Mouse (Mus musculus): ENCODE measurements around the gene Lmntd2. TPM values are rescaled to one million over a fixed set of nuclear protein-coding genes. Genes with fewer than 3 reads are reported as not detected.

Gene Lmntd2
- polyA plus RNA-seq, 2 experiments, result 0.95 to 6.6 TPM

DNA sequence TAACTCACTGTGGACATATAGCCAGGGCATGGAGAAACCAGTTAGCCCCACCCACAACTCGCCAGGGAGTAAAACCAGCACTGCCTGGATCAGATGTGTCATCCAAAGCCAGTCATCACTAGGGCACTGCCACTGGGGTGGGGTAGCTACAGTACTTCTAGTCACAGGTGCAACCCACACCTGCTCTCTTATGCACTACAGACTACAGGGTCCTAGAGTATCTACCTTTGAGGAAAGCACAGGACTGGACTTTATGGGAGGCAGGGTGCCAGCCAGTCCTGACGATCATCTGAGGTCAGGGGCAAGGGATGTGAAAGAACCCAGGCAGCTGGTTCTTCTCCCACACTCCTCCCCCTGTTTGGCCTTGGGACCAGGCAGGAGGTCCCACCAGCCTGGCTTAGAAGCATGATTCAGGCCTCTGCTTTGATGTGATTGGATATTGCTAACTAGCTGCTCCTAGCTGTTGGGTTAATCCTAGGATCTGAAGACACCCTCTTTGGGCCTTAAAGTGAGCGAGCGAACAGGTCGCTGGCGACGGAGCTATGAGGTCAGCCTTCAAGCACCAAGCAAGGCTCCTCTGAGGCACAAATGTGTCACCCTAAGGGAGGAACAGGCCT is 45.9 kb downstream of the Lmntd2 start:
- H3K36me3 ChIP-seq (ENCODE audit: control insufficient read depth, insufficient read depth, low read length), result peaks cover 30% of the 10 kb centered on the region
- peak overlapping the region; percentile 50 for H3K4me3 ChIP-seq (replicated peaks; ENCODE audit: low read length)
- H3K4me2 ChIP-seq (replicated peaks; ENCODE audit: low read depth, low read length, severe bottlenecking), result peak overlapping the region; percentile 74
- no peaks in the 10 kb centered on the region for H3K27me3 ChIP-seq (ENCODE audit: control insufficient read depth, insufficient read depth, low read length)
- DNase-seq (ENCODE audit: low spot score) (no peak), ATAC-seq (ENCODE audit: low FRiP score, low read depth) (no peak)
- peaks cover 12% of the 10 kb centered on the region for H3K4me1 ChIP-seq (ENCODE audit: control insufficient read depth, insufficient read depth, low read length)
- TF ChIP-seq POLR2A (IDR thresholded peaks at IDR 0.05; ENCODE audit: borderline replicate concordance, extremely low read depth, insufficient read depth, insufficient read length), result no peak
- H3K9ac ChIP-seq (ENCODE audit: low read depth, low read length, severe bottlenecking), result peak overlapping the region; percentile 74
- no peaks in the 10 kb centered on the region for H3K9me3 ChIP-seq (ENCODE audit: control insufficient read depth, low read length)
- H3K27ac ChIP-seq (replicated peaks; ENCODE audit: low read depth, low read length), result peak overlapping the region; percentile 55
- 16% methylated on average over 7 of the region's 7 CpGs for WGBS

DNA sequence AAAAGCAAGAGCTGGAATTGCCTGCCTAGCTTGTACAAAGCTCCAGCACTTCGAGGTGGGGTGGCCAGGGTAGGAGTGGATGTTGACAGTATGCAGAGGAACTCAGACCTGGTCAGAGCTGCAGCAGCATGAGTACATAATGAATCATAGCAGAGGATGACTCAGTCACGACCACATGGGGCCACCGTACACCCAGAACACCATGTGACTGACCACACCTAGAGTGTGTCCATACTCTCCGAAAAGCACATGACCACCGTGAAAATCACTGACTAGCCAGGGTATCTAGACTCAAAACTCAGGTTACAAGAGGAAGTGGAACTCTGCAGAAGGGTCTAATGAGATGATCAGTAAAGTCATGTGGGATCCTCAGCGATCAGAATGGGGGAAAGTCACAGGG is 49.0 kb downstream of the Lmntd2 start:
- H3K27ac ChIP-seq (replicated peaks; ENCODE audit: low read depth, low read length), result no peak overlapping the region
- no peaks in the 10 kb centered on the region for H3K9me3 ChIP-seq (ENCODE audit: control insufficient read depth, low read length)
- WGBS, result 81% methylated on average over 6 of the region's 6 CpGs
- H3K36me3 ChIP-seq (ENCODE audit: control insufficient read depth, insufficient read depth, low read length), result peaks cover 61% of the 10 kb centered on the region
- no peak overlapping the region for H3K4me2 ChIP-seq (replicated peaks; ENCODE audit: low read depth, low read length, severe bottlenecking)
- no peaks in the 10 kb centered on the region for H3K27me3 ChIP-seq (ENCODE audit: control insufficient read depth, insufficient read depth, low read length)
- no peak overlapping the region for H3K9ac ChIP-seq (ENCODE audit: low read depth, low read length, severe bottlenecking)
- no peak overlapping the region for H3K4me3 ChIP-seq (replicated peaks; ENCODE audit: low read length)
- no peak for ATAC-seq (ENCODE audit: low FRiP score, low read depth)
- H3K4me1 ChIP-seq (ENCODE audit: control insufficient read depth, insufficient read depth, low read length), result peaks cover 10% of the 10 kb centered on the region
- TF ChIP-seq POLR2A (IDR thresholded peaks at IDR 0.05; ENCODE audit: borderline replicate concordance, extremely low read depth, insufficient read depth, insufficient read length), result no peak
- DNase-seq (ENCODE audit: low spot score), result no peak

DNA sequence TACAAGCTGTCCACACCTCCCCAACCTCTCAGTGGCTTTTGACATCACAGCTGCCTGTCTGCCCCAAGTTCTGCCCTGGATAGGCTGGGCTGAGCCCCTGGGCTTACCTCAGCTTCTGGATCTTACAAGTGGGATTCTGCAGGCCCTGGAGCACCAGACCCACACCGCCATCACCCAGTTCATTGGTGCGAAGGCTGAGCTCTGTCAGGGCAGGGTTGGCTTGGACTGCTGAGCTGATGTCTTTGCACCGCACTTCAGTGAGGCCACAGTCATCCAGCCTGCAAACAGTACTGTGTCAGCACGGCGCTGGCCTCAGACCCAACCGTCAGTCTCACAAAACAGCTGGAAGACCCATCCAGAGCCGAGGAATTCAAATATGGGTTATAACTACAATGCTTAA is 49.5 kb downstream of the Lmntd2 start:
- Histone ChIP-seq H3K9ac (ENCODE audit: low read depth, low read length, severe bottlenecking) (no peak overlapping the region), H3K9me3 (ENCODE audit: control insufficient read depth, low read length) (no peaks in the 10 kb centered on the region), H3K4me2 (replicated peaks; ENCODE audit: low read depth, low read length, severe bottlenecking) (no peak overlapping the region), H3K27ac (replicated peaks; ENCODE audit: low read depth, low read length) (no peak overlapping the region), H3K4me3 (replicated peaks; ENCODE audit: low read length) (no peak overlapping the region), H3K36me3 (ENCODE audit: control insufficient read depth, insufficient read depth, low read length) (peaks cover 65% of the 10 kb centered on the region), H3K27me3 (ENCODE audit: control insufficient read depth, insufficient read depth, low read length) (no peaks in the 10 kb centered on the region), H3K4me1 (ENCODE audit: control insufficient read depth, insufficient read depth, low read length) (peaks cover 10% of the 10 kb centered on the region)
- 94% methylated on average over 7 of the region's 7 CpGs for WGBS
- no peak for ATAC-seq (ENCODE audit: low FRiP score, low read depth)
- TF ChIP-seq POLR2A (IDR thresholded peaks at IDR 0.05; ENCODE audit: borderline replicate concordance, extremely low read depth, insufficient read depth, insufficient read length), result no peak
- no peak for DNase-seq (ENCODE audit: low spot score)

MicroRNAs encoded within 50 kb of the gene (microRNA counts, 519-probe panel; counts per million panel counts)
- microRNA mmu-miR-210, result 3,712 counts per million, percentile 75 among the panel's probes with 10 or more counts

Small RNA genes within 50 kb of the gene (microRNA-seq; reads per million reads assigned to microRNA genes)
- gene Mir210, result 809 reads per million, percentile 70 among the genes with 10 or more reads in this experiment

Other genes with a start within 250 kb of the Lmntd2 start
- 68.1 and 115 TPM in 2 replicates for gene Ifitm1, start 246.9 kb downstream of the Lmntd2 start, polyA plus RNA-seq (2012; rRNA removed)
- gene Ifitm1, start 246.9 kb downstream of the Lmntd2 start, polyA plus RNA-seq (2014; fragmentation: Nextera tagmentation; extraction: Ambion mirVana), result 55.4 and 66.7 TPM in 2 replicates
- 85.6 and 91.3 TPM in 2 replicates for gene Ifitm3, start 203.3 kb downstream of the Lmntd2 start, polyA plus RNA-seq (2012; rRNA removed)
- gene Ifitm3, start 203.3 kb downstream of the Lmntd2 start, polyA plus RNA-seq (2014; fragmentation: Nextera tagmentation; extraction: Ambion mirVana), result 184 and 201 TPM in 2 replicates
- gene Ifitm6, start 196.2 kb downstream of the Lmntd2 start, polyA plus RNA-seq (2012; rRNA removed), result 1.3 and 1.8 TPM in 2 replicates
- gene Ifitm6, start 196.2 kb downstream of the Lmntd2 start, polyA plus RNA-seq (2014; fragmentation: Nextera tagmentation; extraction: Ambion mirVana), result 1.2 and 1.7 TPM in 2 replicates
- gene Gm17387, start 184.9 kb downstream of the Lmntd2 start, polyA plus RNA-seq (2012; rRNA removed), result not detected in 2 replicates
- not detected in 2 replicates for gene Gm17387, start 184.9 kb downstream of the Lmntd2 start, polyA plus RNA-seq (2014; fragmentation: Nextera tagmentation; extraction: Ambion mirVana)
- gene B4galnt4, start 153.0 kb downstream of the Lmntd2 start, polyA plus RNA-seq (2012; rRNA removed), result 46.5 and 53.7 TPM in 2 replicates
- gene B4galnt4, start 153.0 kb downstream of the Lmntd2 start, polyA plus RNA-seq (2014; fragmentation: Nextera tagmentation; extraction: Ambion mirVana), result 12.3 and 17.1 TPM in 2 replicates
- 37.6 and 38.8 TPM in 2 replicates for gene Pkp3, start 135.9 kb downstream of the Lmntd2 start, polyA plus RNA-seq (2012; rRNA removed)
- gene Pkp3, start 135.9 kb downstream of the Lmntd2 start, polyA plus RNA-seq (2014; fragmentation: Nextera tagmentation; extraction: Ambion mirVana), result 62.4 and 65.9 TPM in 2 replicates
- 2.5 and 3.1 TPM in 2 replicates for gene Sigirr, start 113.5 kb downstream of the Lmntd2 start, polyA plus RNA-seq (2012; rRNA removed)
- gene Sigirr, start 113.5 kb downstream of the Lmntd2 start, polyA plus RNA-seq (2014; fragmentation: Nextera tagmentation; extraction: Ambion mirVana), result 2.7 and 4.0 TPM in 2 replicates
- 6.3 and 8.0 TPM in 2 replicates for gene Ano9, start 96.3 kb downstream of the Lmntd2 start, polyA plus RNA-seq (2012; rRNA removed)
- 3.6 and 4.3 TPM in 2 replicates for gene Ano9, start 96.3 kb downstream of the Lmntd2 start, polyA plus RNA-seq (2014; fragmentation: Nextera tagmentation; extraction: Ambion mirVana)
- gene Ptdss2, start 91.7 kb downstream of the Lmntd2 start, polyA plus RNA-seq (2012; rRNA removed), result 49.2 and 61.0 TPM in 2 replicates
- gene Ptdss2, start 91.7 kb downstream of the Lmntd2 start, polyA plus RNA-seq (2014; fragmentation: Nextera tagmentation; extraction: Ambion mirVana), result 67.8 and 68.6 TPM in 2 replicates
- 92.3 and 105 TPM in 2 replicates for gene Rnh1, start 41.2 kb downstream of the Lmntd2 start, polyA plus RNA-seq (2012; rRNA removed)
- 190 and 216 TPM in 2 replicates for gene Rnh1, start 41.2 kb downstream of the Lmntd2 start, polyA plus RNA-seq (2014; fragmentation: Nextera tagmentation; extraction: Ambion mirVana)
- 111 and 112 TPM in 2 replicates for gene Hras, start 20.1 kb downstream of the Lmntd2 start, polyA plus RNA-seq (2012; rRNA removed)
- 136 and 143 TPM in 2 replicates for gene Hras, start 20.1 kb downstream of the Lmntd2 start, polyA plus RNA-seq (2014; fragmentation: Nextera tagmentation; extraction: Ambion mirVana)
- gene Lrrc56, start 19.9 kb downstream of the Lmntd2 start, polyA plus RNA-seq (2012; rRNA removed), result 14.8 and 17.8 TPM in 2 replicates
- 5.8 and 8.3 TPM in 2 replicates for gene Lrrc56, start 19.9 kb downstream of the Lmntd2 start, polyA plus RNA-seq (2014; fragmentation: Nextera tagmentation; extraction: Ambion mirVana)
- gene Rassf7, start 1.8 kb upstream of the Lmntd2 start, polyA plus RNA-seq (2012; rRNA removed), result 40.0 and 44.8 TPM in 2 replicates
- 30.9 and 31.7 TPM in 2 replicates for gene Rassf7, start 1.8 kb upstream of the Lmntd2 start, polyA plus RNA-seq (2014; fragmentation: Nextera tagmentation; extraction: Ambion mirVana)
- gene Phrf1, start 14.7 kb upstream of the Lmntd2 start, polyA plus RNA-seq (2012; rRNA removed), result 37.6 and 42.6 TPM in 2 replicates
- 65.9 and 72.7 TPM in 2 replicates for gene Phrf1, start 14.7 kb upstream of the Lmntd2 start, polyA plus RNA-seq (2014; fragmentation: Nextera tagmentation; extraction: Ambion mirVana)
- gene Irf7, start 52.4 kb upstream of the Lmntd2 start, polyA plus RNA-seq (2012; rRNA removed), result 3.2 and 4.6 TPM in 2 replicates
- gene Irf7, start 52.4 kb upstream of the Lmntd2 start, polyA plus RNA-seq (2014; fragmentation: Nextera tagmentation; extraction: Ambion mirVana), result 2.1 TPM in 2 replicates
- gene Cdhr5, start 62.7 kb upstream of the Lmntd2 start, polyA plus RNA-seq (2012; rRNA removed), result 0.29 and 0.35 TPM in 2 replicates
- gene Cdhr5, start 62.7 kb upstream of the Lmntd2 start, polyA plus RNA-seq (2014; fragmentation: Nextera tagmentation; extraction: Ambion mirVana), result 0.18 and 0.43 TPM in 2 replicates
- gene Sct, start 65.1 kb upstream of the Lmntd2 start, polyA plus RNA-seq (2012; rRNA removed), result 17.5 and 17.6 TPM in 2 replicates
- gene Sct, start 65.1 kb upstream of the Lmntd2 start, polyA plus RNA-seq (2014; fragmentation: Nextera tagmentation; extraction: Ambion mirVana), result 14.2 and 17.3 TPM in 2 replicates
- gene Drd4, start 77.9 kb upstream of the Lmntd2 start, polyA plus RNA-seq (2012; rRNA removed), result 3.1 and 4.0 TPM in 2 replicates
- 1.5 and 2.0 TPM in 2 replicates for gene Drd4, start 77.9 kb upstream of the Lmntd2 start, polyA plus RNA-seq (2014; fragmentation: Nextera tagmentation; extraction: Ambion mirVana)
- 47.0 TPM in 2 replicates for gene Deaf1, start 113.6 kb upstream of the Lmntd2 start, polyA plus RNA-seq (2012; rRNA removed)
- gene Deaf1, start 113.6 kb upstream of the Lmntd2 start, polyA plus RNA-seq (2014; fragmentation: Nextera tagmentation; extraction: Ambion mirVana), result 82.6 and 89.1 TPM in 2 replicates
- 55.6 and 59.5 TPM in 2 replicates for gene Tmem80, start 113.7 kb upstream of the Lmntd2 start, polyA plus RNA-seq (2012; rRNA removed)
- gene Tmem80, start 113.7 kb upstream of the Lmntd2 start, polyA plus RNA-seq (2014; fragmentation: Nextera tagmentation; extraction: Ambion mirVana), result 23.4 and 23.6 TPM in 2 replicates
- 20.3 and 22.4 TPM in 2 replicates for gene Eps8l2, start 124.8 kb upstream of the Lmntd2 start, polyA plus RNA-seq (2012; rRNA removed)
- gene Eps8l2, start 124.8 kb upstream of the Lmntd2 start, polyA plus RNA-seq (2014; fragmentation: Nextera tagmentation; extraction: Ambion mirVana), result 17.0 and 19.0 TPM in 2 replicates
- 161 and 188 TPM in 2 replicates for gene Taldo1, start 178.1 kb upstream of the Lmntd2 start, polyA plus RNA-seq (2012; rRNA removed)
- gene Taldo1, start 178.1 kb upstream of the Lmntd2 start, polyA plus RNA-seq (2014; fragmentation: Nextera tagmentation; extraction: Ambion mirVana), result 238 and 243 TPM in 2 replicates
- gene Gatd1, start 200.1 kb upstream of the Lmntd2 start, polyA plus RNA-seq (2012; rRNA removed), result 92.3 and 108 TPM in 2 replicates
- gene Gatd1, start 200.1 kb upstream of the Lmntd2 start, polyA plus RNA-seq (2014; fragmentation: Nextera tagmentation; extraction: Ambion mirVana), result 49.0 and 51.2 TPM in 2 replicates
- gene Cend1, start 215.4 kb upstream of the Lmntd2 start, polyA plus RNA-seq (2012; rRNA removed), result 1.8 TPM in 2 replicates
- gene Cend1, start 215.4 kb upstream of the Lmntd2 start, polyA plus RNA-seq (2014; fragmentation: Nextera tagmentation; extraction: Ambion mirVana), result 0.66 and 0.75 TPM in 2 replicates
- 75.1 and 104 TPM in 2 replicates for gene Slc25a22, start 223.8 kb upstream of the Lmntd2 start, polyA plus RNA-seq (2012; rRNA removed)
- gene Slc25a22, start 223.8 kb upstream of the Lmntd2 start, polyA plus RNA-seq (2014; fragmentation: Nextera tagmentation; extraction: Ambion mirVana), result 22.8 and 32.2 TPM in 2 replicates
- 25.0 and 43.0 TPM in 2 replicates for gene Pidd1, start 229.9 kb upstream of the Lmntd2 start, polyA plus RNA-seq (2012; rRNA removed)
- gene Pidd1, start 229.9 kb upstream of the Lmntd2 start, polyA plus RNA-seq (2014; fragmentation: Nextera tagmentation; extraction: Ambion mirVana), result 6.9 and 8.2 TPM in 2 replicates
- gene Rplp2, start 233.3 kb upstream of the Lmntd2 start, polyA plus RNA-seq (2012; rRNA removed), result 909 and 1,375 TPM in 2 replicates
- gene Rplp2, start 233.3 kb upstream of the Lmntd2 start, polyA plus RNA-seq (2014; fragmentation: Nextera tagmentation; extraction: Ambion mirVana), result 1,364 and 1,396 TPM in 2 replicates
- 14.8 and 16.4 TPM in 2 replicates for gene Pnpla2, start 241.1 kb upstream of the Lmntd2 start, polyA plus RNA-seq (2012; rRNA removed)
- 14.5 and 14.8 TPM in 2 replicates for gene Pnpla2, start 241.1 kb upstream of the Lmntd2 start, polyA plus RNA-seq (2014; fragmentation: Nextera tagmentation; extraction: Ambion mirVana)
- 11.9 and 12.1 TPM in 2 replicates for gene Cracr2b, start 247.0 kb upstream of the Lmntd2 start, polyA plus RNA-seq (2012; rRNA removed)
- gene Cracr2b, start 247.0 kb upstream of the Lmntd2 start, polyA plus RNA-seq (2014; fragmentation: Nextera tagmentation; extraction: Ambion mirVana), result 8.3 and 8.8 TPM in 2 replicates

Measured in limb, embryonic 14.5 days (tissue).